Mouse (Mus musculus) layer of hippocampus, adult 2 months (tissue): ENCODE results near the gene Atat1. TPM values are rescaled to one million over a fixed set of nuclear protein-coding genes. Genes with fewer than 3 reads are reported as not detected.
"Not testable (repeated sequence)": the region's sequence is repeated elsewhere in the genome, so short reads cannot be mapped to it uniquely, and the experiment has no call there.

Experiments used
- DNase-seq, 2 experiments: peaks; one replicate each; pipeline ENCODE4 v3.0.0; 2022; ENCODE audit warnings: low spot score in 2 of 2
- H3K27ac ChIP-seq: fragments of 200-600 bp; 2 replicates; pipeline ENCODE4 v1.8.1; 2022
- H3K4me3 ChIP-seq: fragments of 200-600 bp; 2 replicates; pipeline ENCODE4 v1.8.1; 2022; ENCODE audit warnings: mild to moderate bottlenecking
- CTCF ChIP-seq: fragments of 200-600 bp; conservative IDR thresholded peaks from 2 replicates; pipeline ENCODE4 v1.8.1; 2022; ENCODE audit warnings: antibody characterized with exemption, mild to moderate bottlenecking, moderate library complexity
- long read RNA-seq, 2 experiments: library from polyadenylated mRNA; stranded (forward); transcript quantifications; one replicate each; pipeline ENCODE4 v2.0.0; 2021; ENCODE audit warnings: borderline mapping rate in 2 of 2
- total RNA-seq, 2 experiments: library from RNA; stranded (reverse); gene quantifications; 2 replicates each; pipeline ENCODE4 v1.2.3; 2021

The Atat1 gene
- total RNA-seq, result 10 to 100 TPM; 58.7 to 64.8 TPM
- long read RNA-seq, experiment 1, transcript Atat1-212 (11 exons, 2,034 nt), result major isoform, 18 of 32 reads
- long read RNA-seq, experiment 1, partial matches to known transcripts, result 5 of 32 reads
- long read RNA-seq, experiment 1, other reads (novel, unspliced or antisense), result 6 of 32 reads
- long read RNA-seq, experiment 2, transcript Atat1-212 (11 exons, 2,034 nt), result minor isoform, 18 of 53 reads
- long read RNA-seq, experiment 2, transcript Atat1-201 (10 exons, 1,930 nt), result major isoform, 20 of 53 reads
- long read RNA-seq, experiment 2, partial matches to known transcripts, result 6 of 53 reads
- long read RNA-seq, experiment 2, other reads (novel, unspliced or antisense), result 8 of 53 reads

DNA sequence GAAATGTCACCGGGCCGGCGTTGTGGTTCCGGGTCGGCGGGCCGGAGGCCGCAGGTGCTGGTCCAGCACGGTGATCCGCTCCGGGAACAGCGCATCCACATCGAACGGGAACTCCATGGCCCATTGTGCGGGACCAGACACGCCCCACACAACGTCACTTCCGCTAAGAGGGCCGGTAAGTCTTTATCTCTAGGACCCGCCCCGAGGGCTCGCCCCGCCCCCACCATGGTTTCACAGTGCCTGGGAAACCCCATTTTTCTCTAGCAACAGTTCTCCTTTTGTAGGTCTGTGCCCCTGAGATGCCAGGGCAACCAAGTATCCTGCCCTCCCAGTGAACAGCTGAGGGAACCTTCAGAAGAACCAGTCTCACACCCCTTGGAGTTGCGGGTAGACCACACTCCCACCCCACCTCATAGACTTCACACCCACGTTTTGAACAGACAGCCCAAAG lies at the start of gene Atat1:
Gene Atat1 (minus strand): TSS at position 157 of the 451 bp plus-strand sequence.
- peak within 1 kb of the TSS; percentile 91 for H3K27ac ChIP-seq
- TF ChIP-seq CTCF, result no peak
- peak within 1 kb of the TSS; percentile 75 for H3K4me3 ChIP-seq
- peak; percentile 93 to 96 for DNase-seq

DNA sequence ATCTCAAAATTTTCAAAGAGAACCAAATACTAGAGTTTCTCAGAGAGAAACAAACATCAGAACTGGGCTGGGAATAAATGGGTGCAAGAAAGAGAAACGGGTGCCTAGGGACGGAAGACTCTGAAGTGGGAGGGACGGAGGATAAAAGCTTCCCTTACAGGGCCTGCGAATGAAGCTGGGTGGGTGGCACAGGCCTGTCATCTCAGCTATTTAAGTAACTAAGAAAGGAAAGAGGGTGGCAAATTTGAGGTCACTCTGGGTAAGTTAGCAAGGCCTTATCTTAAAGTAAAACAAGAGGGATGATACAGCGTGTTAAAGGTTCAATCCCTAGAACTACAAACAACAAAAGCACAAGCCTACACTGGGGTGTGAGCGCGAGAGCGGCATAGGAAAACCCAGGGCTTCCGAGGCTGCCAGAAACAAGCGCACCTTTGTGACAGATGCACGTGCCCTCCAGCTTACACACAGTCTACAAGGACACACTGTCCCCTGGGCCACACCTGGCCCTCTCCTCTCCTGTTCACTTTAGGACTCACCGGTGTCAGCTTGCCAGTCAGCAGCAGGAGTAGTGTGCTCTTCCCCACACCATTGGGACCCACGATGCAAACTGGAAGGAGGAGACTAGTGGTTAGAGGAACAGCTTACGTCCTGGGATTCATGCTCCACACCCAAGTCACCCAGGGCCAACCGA lies 48.8 kb upstream of the Atat1 start:
- Histone ChIP-seq H3K4me3 (no peak overlapping the region), H3K27ac (no peak overlapping the region)
- DNase-seq, result no peak
- TF ChIP-seq CTCF, result no peak

DNA sequence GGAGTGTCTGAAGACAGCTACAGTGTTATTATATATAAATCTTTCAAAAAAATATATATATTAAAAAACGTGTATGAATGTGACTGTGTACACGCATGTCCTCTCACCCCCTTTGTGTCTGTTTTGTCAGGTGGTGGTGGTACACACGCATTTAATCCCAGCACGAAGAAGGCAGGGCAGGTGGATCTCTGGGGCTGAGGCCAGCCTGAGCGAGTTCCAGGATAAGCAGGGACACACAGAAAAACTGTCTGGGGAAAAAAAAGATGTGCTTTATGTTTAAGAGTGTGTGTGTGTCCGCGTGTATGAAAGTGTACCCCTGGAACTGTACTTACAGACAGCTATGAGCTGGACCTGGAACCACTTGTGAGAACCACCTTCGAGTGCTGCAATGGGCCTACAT lies 44.8 kb upstream of the Atat1 start:
- Histone ChIP-seq H3K4me3 (no peak overlapping the region), H3K27ac (no peak overlapping the region)
- TF ChIP-seq CTCF, result no peak
- no peak for DNase-seq

DNA sequence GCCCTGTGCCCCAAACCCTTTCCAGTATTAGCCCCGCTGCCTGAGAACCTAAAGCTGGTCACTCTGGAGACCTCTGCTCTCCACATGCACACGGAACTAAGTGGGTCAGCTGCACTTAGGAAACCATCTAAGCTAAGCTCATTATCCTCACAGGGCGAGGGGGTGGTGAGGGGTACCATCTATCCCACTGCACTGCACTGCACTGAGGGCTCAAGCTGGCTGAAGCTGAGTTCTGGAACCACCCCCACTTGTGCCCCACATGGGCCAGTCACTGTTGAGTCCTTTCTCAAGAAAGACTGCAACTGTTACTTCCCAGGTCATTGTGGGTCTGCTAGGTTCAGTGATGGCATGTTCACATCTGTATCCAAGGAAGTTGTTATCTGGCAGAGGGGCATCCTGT lies 42.7 kb upstream of the Atat1 start:
- H3K4me3 ChIP-seq, DNase-seq, H3K27ac ChIP-seq: not testable (repeated sequence)

DNA sequence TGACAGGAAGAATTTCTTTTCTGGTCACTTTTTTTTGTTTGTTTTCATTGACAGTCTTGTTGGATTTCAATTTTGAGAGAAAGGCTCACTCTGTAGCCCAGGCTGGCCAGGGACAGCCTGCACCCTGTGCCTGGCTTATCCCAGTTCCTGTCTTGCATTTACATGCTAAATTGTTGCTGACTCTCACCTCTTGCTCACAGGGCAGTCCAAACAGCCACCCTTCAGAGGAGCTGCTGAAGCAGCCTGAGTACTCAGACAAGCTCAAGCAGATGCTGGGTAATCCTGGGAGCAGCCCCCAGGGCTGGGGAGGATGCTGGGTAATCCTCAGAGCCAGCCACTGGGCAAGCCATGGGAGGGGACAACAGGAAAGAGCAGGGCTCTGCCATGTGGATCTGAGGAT lies 41.1 kb upstream of the Atat1 start:
- not testable (repeated sequence) for H3K27ac ChIP-seq, DNase-seq, H3K4me3 ChIP-seq

DNA sequence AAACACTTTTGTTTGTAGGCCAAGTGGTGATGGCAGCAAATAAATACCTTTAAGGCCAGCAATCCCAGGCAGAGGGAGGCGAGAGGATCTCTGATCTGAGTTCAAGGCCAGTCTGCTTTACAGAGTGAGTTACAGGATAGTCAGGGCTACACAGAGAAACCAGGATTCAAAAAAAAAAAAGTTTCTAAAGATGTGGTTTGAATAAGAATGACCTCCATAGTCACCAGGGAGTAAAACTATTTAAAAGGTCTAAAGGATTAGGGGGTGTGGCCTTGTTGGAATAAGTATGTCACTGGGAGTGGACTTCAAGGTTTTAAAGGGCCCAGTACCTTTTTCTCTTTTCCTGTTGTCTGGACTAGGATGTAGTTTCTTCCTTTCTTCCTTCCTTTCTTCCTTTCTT lies 30.1 kb upstream of the Atat1 start:
- H3K27ac ChIP-seq, result no peak overlapping the region
- no peak for DNase-seq
- no peak for TF ChIP-seq CTCF
- H3K4me3 ChIP-seq, result no peak overlapping the region

DNA sequence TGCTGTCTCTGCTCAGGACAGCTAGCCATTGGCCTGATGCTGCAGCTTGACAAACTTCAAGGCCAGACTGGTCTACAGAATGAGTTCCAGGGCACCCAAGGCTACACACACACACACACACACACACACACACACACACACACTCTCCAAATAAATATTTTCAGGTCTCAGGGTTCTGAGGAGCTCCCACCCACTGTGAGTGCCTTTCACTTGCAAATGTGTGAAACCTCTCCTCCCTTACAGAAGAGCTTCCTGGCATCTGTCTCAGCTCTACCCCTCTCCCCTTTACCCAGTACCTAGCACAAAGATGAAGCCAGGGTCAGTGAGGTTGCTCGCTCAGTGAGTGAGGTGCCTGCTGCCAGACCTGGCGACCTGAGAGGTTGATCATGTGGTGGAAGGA lies 29.2 kb upstream of the Atat1 start:
- H3K27ac ChIP-seq, result no peak overlapping the region
- no peak for DNase-seq
- no peak overlapping the region for H3K4me3 ChIP-seq
- no peak for TF ChIP-seq CTCF

DNA sequence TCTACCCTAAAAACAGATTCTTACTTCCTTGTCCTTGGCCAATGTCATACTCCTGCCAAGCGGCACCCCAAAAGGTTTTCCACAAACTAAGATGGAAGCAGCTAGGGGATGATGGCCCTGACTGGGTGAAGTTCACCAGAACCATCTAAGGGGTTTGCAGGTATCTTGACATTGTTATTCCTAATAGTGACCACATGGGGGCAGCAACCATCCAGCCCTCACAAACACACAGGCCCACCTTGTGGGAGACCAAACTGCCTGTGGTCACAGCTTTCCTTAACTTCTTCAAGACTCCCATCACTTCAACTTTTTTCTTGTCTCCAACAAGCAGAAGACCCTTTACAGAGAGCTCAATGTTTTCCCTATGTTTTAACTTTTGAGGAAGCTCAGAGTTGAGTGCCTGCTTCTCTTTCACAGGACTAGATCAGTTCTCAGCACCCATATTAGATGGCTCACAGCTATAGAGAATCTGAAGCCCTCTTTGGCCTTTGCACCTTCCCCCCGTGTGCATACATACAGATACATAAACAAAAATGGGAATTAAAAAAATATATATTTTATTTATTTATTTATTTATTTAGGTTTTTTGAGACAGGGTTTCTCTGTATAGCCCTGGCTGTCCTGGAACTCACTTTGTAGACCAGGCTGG lies 27.9 kb upstream of the Atat1 start:
- peak in 1 of 2 experiments; percentile 53 for DNase-seq
- TF ChIP-seq CTCF, result peak; percentile 93

DNA sequence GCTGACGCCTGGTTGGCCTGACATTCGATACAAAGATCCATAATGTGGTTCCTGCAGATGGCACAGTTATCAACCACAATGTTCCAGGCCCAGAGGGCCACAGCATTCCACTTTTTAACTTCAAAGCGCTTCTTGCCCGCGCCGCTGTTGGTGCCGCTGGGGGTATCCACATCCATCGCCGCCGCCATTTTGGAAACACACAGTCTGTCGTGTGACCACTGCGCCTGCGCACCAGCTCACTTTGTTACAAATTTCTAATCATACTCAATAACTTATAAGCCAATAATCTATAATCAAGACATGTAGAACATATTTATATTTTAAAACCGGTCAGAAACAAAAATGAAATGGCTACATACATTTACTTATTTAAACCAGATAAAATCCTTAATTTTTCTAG lies 25.9 kb upstream of the Atat1 start:
- not testable (repeated sequence) for H3K4me3 ChIP-seq

More for the DNA sequence above, 27.9 kb upstream of the Atat1 start:
- Histone ChIP-seq H3K27ac (no peak overlapping the region), H3K4me3 (no peak overlapping the region)

DNA sequence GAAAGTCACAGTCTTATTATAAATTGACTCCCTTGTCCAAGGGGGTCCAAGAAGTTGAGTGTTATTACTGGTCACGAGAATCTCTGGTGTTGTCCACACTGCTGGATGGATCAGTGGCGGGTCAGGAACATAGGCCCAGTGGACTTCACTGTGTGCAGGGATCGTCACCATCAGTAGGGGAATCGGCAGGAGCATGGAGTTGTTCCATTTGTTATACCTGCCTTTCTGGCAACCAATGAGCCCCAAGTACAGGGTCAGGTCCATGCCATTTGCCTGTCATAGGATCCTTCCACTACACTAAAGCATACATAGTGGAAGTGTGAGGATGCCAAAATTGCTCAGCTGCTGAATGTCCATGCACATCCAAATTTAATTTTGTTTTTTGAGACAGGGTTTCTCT lies 22.7 kb upstream of the Atat1 start:
- TF ChIP-seq CTCF, result no peak
- H3K27ac ChIP-seq, result no peak overlapping the region
- DNase-seq, result no peak
- no peak overlapping the region for H3K4me3 ChIP-seq

More for the DNA sequence above, 25.9 kb upstream of the Atat1 start:
- not testable (repeated sequence) for H3K27ac ChIP-seq, DNase-seq

DNA sequence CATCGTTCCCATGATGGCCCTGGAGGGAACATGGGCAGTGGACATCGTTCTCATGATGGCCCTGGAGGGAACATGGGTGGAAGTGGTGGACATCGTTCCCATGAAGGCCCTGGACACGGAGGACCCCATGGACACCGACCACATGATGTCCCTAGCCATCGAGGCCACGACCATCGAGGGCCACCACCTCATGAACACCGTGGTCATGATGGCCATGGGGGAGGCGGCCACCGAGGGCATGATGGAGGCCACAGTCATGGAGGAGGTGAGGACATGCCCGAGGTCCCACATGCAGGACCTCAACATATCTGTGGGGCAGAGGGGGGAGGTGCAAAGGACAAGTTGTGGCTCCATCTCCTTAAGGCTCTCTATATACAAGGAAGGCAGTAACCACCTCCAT lies 20.8 kb upstream of the Atat1 start:
- Histone ChIP-seq H3K27ac (no peak overlapping the region), H3K4me3 (no peak overlapping the region)
- no peak for DNase-seq
- TF ChIP-seq CTCF, result no peak

DNA sequence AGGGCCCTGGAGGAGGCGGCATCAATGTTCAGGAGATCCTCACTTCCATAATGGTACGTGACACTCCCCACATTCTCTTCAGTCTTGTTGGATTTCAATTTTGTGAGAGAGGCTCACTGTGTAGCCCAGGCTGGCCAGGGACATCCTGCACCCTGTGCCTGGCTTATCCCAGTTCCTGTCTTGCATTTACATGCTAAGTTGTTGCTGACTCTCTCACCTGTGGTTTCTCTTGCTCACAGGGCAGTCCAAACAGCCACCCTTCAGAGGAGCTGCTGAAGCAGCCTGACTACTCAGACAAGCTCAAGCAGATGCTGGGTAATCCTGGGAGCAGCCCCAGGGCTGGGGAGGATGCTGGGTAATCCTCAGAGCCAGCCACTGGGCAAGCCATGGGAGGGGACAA lies 19.7 kb upstream of the Atat1 start:
- TF ChIP-seq CTCF, result no peak
- no peak overlapping the region for H3K27ac ChIP-seq
- DNase-seq, result no peak
- no peak overlapping the region for H3K4me3 ChIP-seq

DNA sequence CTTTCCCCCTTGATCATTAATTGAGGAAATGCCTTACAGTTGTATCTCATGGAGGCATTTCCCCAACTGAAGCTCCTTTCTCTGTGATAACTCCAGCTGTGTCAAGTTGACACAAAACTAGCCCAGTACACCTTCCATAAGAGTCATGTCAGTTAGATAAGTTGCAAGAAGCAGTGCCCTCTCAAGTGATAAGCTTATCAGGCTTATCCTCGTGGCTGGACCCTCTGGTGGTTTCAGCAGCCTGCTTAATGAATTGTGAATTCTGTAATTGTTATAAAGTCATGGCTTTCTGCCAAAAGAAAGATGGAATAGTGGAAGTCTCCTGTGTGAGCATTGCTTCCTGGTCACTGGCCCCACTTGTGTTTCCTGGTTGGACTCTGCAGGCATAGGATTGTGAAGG lies 17.6 kb upstream of the Atat1 start:
- DNase-seq, result no peak
- H3K27ac ChIP-seq, result no peak overlapping the region
- no peak for TF ChIP-seq CTCF

DNA sequence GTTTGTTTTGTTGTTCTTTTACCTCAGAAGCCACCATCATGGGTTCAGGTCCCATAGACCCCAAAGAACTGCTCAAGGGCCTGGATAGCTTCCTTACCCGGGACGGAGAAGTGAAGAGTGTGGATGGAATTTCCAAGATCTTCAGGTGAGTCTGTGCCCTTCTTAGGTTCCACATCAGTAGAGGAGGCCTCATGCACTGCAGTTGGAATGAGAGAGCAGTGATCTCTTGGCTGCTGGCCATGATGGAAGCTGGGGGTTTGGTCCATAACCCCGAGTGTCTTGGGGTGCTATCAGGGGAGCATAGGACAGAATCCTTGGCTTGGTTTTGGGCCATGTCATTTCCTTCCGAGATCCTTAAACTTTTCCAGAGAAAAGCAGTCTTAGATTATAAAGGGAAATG lies 13.4 kb upstream of the Atat1 start:
- peak in 1 of 2 experiments; percentile 10 for DNase-seq
- no peak for TF ChIP-seq CTCF
- H3K4me3 ChIP-seq, result no peak overlapping the region
- H3K27ac ChIP-seq, result peak overlapping the region; percentile 51; the same call in 1 of the 2 replicates

More for the DNA sequence above, 17.6 kb upstream of the Atat1 start:
- no peak overlapping the region for H3K4me3 ChIP-seq
